Mouse (Mus musculus): Measurements from ENCODE around the gene Evx2.
A peak's percentile ranks its signal among the peaks of the same experiment; 100 is the strongest.

Gene Evx2

DNA sequence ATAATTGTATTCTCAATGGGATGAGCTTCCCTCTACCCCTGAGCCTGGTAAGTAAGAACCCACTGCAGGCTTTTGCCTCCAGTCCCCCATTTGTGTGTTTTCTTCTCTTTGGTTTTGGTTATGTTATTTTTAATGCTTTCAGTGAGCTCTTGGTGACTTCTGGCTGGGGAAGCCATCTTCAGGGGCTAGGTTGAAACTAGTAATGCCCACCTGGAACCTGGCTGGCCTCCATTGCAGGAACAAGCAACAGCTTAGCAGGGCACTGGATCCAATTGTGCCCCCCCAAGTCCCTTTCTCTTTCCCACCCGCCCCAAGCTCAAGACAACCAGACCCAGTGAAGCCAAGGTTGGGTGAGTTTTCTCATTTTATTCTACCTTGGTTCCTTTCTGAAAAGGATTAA lies 36.0 kb upstream of the Evx2 start:
- DNase-seq, result no peak

DNA sequence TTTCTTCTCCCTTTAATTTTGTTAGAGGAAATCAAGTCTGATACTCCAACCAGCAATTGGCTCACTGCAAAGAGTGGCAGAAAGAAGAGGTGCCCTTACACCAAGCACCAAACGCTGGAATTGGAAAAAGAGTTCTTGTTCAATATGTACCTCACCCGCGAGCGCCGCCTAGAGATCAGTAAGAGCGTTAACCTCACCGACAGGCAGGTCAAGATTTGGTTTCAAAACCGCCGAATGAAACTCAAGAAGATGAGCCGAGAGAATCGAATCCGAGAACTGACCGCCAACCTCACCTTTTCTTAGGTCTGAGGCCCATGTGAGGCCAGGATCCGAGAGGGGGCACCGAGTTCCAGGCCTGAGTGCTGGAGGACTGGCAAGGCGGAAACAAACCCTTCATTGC lies 34.7 kb upstream of the Evx2 start:
- no peak for DNase-seq

DNA sequence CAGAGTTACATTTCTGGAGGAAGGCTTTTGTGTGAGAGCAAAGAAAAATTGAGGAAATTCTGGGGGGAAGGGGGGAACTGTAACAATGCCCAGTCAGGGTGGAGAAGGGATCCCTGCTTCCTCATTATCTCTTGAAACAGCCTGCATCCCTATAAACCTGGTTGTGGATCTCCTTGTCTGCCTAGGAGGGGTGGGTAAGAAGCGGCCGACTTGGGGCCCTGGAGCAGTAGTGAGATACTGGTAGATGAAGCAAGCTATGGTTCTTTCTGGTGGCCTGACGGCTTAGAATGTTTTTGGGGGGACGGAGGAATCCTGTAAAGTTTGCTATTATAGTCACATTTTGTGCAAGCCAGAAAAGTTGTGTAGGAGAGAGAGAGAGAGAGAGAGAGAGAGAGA lies 34.1 kb upstream of the Evx2 start:
- no peak for DNase-seq

DNA sequence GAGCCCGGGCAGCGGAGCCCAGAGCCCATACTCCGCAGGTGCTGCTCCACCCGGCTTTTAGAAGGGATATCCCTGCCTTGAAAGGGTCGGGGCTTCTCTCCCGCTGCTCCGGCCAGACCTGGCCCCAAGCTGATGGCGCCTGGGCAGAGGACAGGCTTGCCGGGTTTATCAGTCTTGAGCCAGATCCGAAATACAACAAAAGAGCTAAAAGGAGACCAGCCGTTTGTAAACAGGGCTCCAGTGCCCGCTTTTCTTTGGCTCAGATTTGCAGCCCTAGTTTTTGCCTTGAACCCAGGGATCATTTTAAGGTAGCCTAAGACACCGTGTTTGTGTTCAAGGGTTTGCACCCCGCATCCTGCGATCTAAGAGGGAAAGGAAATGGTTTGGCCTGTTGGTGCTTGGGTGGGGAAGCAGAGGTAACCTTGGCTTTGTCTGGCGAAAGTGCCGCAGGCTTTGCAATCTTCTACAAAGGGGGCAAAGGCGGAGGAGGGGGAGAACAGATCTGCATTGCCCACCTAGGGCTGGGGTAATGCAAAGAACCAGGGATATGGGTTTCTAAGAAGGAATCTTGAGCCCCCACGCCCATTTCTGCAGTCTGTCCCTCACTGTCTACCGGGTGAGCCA lies 33.6 kb upstream of the Evx2 start:
- no peak for DNase-seq

DNA sequence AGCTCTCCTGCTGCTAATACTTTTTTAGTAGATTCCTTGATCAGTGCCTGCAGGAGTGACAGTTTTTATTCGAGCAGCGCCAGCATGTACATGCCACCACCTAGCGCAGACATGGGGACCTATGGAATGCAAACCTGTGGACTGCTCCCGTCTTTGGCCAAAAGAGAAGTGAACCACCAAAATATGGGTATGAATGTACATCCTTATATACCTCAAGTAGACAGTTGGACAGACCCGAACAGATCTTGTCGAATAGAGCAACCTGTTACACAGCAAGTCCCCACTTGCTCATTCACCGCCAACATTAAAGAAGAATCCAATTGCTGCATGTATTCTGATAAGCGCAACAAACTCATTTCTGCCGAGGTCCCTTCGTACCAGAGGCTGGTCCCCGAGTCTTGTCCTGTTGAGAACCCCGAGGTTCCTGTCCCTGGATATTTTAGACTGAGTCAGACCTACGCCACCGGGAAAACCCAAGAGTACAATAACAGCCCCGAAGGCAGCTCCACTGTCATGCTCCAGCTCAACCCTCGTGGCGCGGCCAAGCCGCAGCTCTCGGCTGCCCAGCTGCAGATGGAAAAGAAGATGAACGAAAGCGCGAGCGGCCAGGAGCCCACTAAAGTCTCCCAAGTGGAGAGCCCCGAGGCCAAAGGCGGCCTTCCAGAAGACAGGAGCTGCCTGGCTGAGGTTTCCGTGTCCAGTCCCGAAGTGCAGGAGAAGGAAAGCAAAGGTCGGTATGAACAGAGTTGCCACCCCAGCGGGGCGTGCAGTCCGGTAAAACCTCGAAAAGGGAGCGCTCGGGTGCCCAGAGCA lies 32.8 kb upstream of the Evx2 start:
- no peak for DNase-seq

DNA sequence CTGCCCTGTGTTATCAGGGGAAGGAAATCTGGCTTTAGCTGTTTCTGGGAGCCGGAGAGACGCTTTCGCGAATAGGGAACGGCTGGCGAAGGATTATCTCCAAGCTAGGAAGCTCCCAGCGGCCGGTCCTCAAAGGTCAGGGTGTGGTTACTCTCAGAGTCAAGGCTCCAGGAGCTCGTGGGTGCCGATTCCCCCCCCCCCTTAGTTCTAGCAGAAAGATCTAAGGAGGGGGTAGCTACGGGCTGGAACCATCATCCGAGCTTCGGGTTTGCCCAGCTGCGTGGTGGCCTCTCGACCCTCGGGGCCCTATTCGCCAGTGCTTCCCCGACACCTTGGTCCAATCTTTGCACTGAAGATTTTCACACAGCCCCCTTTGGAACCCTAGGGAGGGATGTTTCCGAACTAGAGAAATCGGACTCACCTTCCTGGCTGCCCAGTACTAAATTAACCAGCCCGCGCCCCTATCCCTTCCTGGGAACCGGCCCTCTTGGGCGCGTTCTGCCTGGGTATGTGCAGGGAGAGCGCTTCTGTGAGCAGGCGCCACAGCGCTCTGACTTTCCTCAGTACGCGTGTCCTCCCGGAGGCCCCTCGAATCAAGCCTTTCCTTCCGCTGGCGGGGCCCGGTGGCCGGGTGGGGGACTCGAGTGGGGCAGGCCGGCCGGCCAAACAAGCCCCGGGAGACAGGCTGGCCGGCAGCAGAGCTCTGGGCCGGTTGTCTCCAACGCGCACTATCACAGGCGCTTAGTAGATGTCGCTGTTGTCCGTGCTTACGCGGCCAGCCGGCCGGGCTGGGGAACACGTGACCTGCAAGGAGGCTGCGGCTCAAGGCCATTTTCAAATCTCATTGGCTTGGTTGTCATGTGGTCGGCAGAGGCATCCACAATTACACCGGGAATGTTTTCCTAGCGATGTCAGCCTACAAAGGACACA lies 31.9 kb upstream of the Evx2 start, which contains the start of gene Hoxd10:
Gene Hoxd10, plus strand, starts transcription at position 903 of the 930 bp plus-strand sequence.
- DNase-seq, result no peak

DNA sequence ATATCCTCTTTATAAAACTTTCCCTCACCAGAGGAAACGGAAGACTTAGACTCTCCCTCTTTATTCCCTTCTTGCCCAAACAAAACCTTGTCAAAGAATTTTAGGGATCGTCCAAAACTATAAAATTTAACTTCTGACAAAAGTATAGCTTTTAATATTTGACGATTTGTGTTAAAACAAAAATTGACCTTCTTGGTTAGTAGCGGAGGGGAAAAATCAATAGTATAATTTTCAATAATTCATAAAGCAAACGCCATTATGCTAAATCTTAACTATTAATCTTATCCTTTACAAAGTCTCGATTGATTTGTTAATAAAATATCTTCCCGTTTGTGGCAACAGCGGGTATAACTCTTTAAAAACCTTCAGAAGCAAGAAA lies 31.0 kb upstream of the Evx2 start:
- DNase-seq, result no peak

DNA sequence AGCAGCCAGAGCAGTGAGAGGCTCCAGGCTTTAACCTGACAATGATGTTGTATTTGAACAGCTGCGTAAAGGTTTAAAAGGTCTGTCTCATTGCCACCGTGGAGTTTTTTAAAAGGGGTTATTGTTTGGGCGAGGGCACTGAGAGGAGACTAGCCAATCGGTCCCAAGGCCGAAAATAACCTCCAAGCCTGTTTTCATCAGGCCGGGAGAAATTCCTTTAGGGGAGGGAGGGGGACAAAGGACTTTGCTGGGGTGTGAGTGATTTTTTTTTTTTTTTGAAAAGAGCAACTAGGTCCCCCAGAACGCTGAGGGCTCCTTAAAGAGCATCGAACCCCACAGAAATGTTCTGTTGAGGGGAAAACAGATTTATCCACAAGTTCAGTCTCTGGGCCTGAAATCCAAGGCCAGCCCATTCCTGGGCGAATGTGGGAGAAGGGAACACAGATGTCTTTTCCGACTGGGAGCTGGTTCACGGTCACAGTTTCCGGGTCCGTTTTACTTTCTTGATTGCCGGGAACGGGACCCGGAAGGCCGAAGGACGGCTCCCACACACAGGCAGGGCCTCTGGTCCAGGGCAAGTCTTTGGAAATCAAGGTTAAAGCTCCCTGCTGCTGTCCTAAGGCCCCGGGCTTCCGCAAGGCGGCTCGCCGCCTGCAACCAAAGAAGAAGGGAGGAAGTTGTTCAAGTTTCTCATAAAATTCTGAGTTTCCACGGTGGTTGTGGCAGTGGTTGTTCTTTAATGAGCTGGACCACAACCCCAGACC lies 30.4 kb upstream of the Evx2 start:
- DNase-seq, result no peak

DNA sequence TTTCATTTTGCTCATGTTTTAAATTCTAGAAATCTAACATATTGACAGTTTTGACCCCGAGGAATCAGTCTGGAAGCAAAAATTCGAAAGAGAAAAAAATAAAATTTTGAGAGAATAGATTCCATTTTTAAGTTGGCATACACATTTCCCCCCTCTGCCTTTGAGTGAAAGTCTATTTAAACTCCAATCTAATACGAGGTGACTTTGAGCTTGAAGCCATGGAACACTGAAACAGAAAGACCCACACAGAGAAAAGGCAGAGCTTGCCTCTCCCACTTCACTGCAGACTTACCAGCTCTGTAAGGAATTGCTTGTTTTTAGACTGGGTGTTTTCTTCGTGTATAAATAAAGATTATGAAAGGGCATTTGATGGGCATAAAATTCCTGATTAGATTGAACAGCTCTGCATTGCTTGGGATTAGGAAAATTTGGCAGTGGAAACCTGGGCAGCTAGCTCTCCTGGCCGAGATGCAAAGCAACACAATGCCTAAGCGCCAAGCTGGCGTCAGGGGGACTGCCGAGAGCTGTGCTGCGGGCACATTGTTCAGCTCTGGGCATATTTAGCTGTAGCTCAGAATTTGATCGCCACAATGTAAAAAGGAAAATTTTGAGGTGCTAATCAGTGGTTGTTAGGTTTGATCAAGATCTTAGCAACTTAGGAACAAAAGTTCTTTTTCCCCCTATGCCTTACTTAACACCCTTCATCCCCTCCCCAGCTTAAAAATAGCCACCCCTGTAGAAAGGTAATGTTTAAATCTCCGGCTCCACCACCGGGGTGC lies 29.6 kb upstream of the Evx2 start:
- DNase-seq, result no peak

DNA sequence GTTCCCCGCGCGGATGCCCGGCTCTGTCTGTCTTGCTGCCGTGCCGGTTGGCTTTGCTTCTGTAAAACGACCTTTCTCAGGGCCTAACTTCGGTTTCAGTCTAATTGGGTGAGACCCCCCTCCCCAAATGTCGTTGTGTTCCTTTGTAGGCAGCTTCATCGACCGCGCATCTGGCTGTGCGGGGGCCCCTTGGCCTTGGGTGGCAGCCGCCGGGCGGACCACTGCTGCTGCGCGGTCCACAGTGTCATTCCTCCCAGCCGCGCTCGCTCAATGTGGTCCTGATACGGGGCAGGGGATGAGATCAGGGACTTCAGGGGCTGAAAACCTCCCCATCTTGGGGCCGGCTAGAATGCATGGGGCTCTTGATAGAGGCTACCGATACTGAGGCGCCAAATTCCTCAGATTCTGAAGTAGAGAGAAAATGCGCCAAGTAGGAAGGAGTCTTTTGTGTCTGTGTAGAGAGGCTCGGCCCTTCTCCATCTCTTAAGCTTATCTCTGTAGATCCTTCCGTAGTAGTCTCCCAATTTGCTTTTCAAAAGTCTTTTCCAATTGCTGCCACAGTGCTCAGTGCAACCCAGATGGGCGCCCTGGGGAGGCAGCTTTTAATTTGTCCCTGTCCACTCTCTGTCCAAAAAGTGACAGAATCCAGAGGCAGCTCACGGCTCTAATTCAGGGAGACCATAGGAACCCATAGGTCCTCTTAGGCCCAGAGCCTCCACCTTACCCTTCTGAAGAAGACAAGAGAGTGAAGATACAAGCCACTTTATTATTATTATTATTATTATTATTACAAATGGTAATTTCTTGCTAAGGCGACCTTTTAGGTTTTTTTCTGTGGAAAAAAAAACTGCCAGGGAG lies 28.6 kb upstream of the Evx2 start:
- DNase-seq, result no peak

DNA sequence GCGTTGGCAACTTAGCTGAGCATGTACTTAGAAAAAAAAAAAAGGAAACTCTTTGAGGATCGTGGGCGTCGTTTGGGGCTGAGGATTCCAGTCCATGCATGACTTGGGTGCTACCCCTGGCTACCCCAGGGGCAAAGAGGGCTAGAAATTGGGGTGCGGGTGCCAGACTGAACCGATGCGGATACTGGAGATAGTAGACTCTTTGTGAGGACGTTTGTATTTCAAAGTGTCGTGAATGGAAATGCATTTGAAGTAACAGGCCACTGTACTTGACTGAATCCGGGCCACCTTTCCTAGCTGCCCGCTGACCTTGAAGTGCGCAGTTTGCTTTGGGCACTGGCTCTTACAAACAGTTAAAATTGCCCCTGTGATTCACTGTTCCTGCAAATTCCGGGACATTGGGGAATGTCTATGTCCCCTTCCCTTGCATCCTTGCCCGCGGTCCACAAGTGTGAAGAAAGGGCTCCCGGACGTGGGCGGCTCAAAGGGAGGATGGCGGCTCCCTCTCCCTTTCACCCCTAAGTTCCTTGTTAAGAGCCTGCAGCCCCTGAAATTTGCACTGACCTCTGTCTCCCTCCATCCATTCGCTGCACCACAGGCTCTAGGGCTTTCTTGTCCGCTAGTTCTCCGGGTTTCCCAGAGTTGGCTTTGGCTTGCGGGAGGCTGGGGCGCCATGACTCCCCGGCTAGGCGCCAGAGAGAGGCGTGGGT lies 27.8 kb upstream of the Evx2 start:
- DNase-seq, result no peak

DNA sequence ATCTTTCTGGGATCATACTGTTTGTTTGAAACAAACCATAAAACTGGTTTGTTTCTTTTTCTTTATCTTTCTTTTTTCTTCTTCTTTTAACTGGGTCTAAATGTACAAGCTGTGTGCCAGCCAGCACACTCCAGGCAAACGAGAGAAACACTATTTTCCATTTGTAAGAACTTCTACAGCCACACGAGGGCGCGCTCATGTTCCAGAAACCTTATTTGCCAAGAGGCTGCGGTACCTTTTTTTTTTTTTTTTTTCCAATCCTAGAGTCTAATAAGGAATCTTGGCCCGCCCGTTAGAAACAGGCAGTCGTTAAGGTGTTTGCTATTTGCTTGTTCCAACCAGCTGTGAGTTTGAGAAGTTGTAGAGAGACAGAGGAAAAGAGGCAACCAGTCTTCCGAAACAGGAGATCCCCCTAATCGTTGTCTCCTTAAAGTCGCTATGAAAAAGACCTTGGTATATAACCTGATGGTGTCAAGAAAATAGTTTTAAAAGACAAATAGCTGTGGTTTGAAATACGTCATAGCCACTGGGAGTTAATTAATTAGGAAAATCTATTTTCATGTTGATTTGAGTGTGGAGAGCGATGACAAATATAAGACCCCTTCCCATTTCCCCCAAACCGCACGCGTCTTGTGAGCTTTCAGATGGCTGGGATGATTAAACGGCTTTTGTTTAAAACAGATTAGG lies 27.1 kb upstream of the Evx2 start:
- DNase-seq, result peak; percentile 63

DNA sequence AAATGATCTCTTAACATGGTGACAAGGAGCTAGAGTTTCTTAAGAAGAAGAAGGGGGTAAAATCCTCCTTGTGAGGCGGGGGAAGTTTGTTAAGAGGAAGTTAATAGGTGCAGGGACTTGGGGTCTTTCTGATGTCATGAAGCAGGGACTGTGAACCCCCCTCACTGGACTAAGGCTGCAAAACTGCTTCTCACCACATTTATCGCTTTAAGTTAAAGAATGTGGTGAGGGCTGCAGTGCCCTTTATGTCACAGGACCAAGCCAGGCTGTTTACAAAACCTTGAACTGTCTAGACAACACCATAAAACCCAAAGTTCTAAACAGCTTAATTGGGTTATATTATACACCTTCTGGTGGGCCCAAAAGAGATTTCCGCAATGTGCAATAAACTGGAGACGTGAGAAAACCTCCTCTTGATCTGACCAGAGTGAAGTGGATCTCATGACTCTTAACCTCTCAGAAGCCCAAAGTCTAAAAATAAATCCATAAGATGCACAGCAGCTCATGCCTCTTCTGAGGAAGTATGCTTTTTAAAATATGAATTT lies 25.8 kb upstream of the Evx2 start:
- DNase-seq, result no peak

DNA sequence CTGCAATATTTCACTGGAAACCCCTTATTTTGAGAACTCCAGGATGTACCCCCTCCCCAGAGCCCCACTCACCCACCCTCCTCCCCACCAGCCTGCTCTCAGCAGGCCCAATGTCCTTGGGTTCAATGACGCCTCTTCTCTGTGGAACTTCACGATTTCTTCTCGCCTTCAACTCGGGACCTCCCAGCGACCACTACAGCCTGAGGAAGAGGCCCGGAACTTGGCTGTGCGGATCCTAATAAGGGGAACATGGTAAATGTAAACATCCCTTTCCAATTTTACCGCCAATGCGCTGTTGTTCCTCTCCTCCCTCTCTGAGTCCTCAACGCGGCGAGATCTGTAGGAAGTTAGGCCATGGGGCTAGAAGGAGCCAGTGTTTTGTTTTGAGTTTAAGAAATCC lies 24.7 kb upstream of the Evx2 start:
- DNase-seq, result no peak

DNA sequence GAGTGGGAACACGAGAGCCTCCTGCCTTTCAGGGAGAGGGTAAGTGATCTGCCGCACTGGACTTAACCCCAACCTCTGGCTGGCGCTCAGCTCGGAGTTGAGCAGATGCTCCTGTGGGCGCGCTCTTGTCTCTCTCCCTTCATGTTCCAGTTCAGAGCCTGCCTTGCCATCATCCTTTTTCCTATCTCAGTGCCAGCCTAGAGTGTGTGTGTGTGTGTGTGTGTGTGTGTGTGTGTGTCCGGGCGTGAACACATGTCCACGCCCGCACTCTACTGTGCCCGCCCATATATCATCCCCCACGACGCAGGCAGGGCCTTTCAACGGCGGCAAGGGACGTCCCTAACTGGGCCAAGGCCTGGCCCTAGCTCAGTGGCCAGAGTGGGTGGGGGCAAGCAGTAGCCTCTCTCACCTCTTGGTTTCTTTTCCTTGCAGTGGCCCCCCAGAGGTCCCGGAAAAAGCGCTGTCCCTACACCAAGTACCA lies 24.2 kb upstream of the Evx2 start:
- no peak for DNase-seq

DNA sequence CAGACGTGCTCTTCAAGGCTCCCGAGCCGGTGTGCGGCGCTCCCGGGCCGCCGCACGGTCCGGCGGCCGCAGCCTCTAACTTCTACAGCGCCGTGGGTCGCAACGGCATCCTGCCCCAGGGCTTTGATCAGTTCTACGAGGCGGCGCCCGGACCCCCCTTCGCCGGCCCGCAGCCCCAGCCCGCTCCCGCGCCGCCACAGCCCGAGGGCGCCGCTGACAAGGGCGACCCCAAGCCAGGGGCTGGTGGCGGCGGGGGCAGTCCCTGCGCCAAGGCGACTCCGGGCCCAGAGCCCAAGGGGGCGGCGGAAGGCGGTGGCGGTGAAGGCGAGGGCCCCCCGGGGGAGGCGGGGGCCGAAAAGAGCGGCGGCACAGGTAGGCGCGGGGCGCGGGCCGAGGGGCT lies 23.4 kb upstream of the Evx2 start:
- DNase-seq, result no peak

DNA sequence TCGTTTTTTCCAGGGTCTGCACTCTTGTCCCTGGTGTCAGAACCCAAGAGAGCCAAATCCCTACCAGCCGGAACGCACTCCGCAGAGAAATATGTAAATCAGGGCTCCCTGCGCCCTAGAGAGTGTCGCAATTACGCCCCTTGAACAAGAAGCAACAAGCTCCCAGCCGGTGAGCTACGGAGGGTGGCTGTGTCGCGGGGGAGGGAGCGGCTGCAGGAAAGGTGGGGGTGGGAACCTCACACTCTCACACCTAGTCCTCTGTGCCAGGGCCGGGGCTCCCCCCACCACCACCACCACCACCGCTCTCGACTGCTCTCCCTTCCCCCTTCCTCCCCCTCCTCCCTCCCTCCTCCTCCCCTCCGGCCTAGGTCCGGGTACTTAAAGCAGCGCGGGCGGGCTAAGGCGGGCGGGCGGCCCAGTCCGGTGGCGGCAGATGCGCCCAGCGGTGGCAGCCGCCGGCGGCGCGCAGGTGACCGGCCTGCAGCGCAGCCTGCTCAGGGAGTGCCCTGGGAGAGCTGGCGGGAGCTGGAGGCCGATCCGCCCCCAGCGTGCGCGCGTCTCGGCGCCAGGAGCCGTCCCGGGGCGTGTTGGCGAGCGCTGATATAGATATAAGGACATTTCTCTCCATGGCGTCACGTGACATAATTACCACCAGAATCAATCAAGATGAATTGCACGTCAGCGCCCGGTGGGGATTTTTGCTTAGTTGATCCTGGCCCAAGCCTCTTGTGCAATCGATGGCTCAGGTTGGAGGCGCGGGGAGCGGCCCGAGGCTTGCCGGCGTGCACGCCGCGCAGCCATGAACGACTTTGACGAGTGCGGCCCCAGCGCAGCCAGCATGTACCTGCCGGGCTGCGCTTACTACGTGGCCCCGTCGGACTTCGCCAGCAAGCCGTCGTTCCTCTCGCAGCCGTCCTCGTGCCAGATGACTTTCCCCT lies 22.5 kb upstream of the Evx2 start:
- DNase-seq, result no peak

All from right cerebral cortex, postnatal 4 days (tissue).